Mouse (Mus musculus) midbrain, postnatal 0 days (tissue): ENCODE data around the gene Dhx8. TPM values are rescaled to one million over a fixed set of nuclear protein-coding genes. Genes with fewer than 3 reads are reported as not detected.

Experiments used
- ATAC-seq: fragments of 200-750 bp; cut with Nextera tagmentation; 2 replicates; pipeline ENCODE4 v1.8.0; 2017; ENCODE audit warnings: moderate number of reproducible peaks, mild to moderate bottlenecking, moderate TSS enrichment, moderate library complexity; ENCODE audit not compliant: low FRiP score
- DNase-seq: peaks from one replicate; pipeline ENCODE4 v3.0.0-alpha.2; 2015; ENCODE audit warnings: low spot score
- H3K27ac ChIP-seq: fragments of 300-500 bp; sonication (generic); 2 replicates; pipeline ENCODE4 v1.5.1; 2014; ENCODE audit warnings: low read depth, mild to moderate bottlenecking, low read length, mixed read lengths
- H3K27me3 ChIP-seq: fragments of 300-500 bp; sonication (generic); 2 replicates; pipeline ENCODE4 v1.6.1; 2014; ENCODE audit warnings: low read length, control low read depth, mixed read lengths; ENCODE audit not compliant: insufficient read depth
- H3K36me3 ChIP-seq: fragments of 300-500 bp; sonication (generic); 2 replicates; pipeline ENCODE4 v1.6.1; 2014; ENCODE audit warnings: low read length, control low read depth, mixed read lengths; ENCODE audit not compliant: insufficient read depth
- H3K4me1 ChIP-seq: fragments of 300-500 bp; sonication (generic); 2 replicates; pipeline ENCODE4 v1.6.1; 2014; ENCODE audit warnings: mild to moderate bottlenecking, control low read depth, antibody characterized with exemption, low read length, mixed read lengths; ENCODE audit not compliant: insufficient read depth
- H3K4me2 ChIP-seq: fragments of 300-500 bp; sonication (generic); 2 replicates; pipeline ENCODE4 v1.6.1; 2014; ENCODE audit warnings: low read depth, mild to moderate bottlenecking, low read length, mixed read lengths; ENCODE audit not compliant: poor library complexity, severe bottlenecking
- H3K4me3 ChIP-seq: fragments of 300-500 bp; sonication (generic); 2 replicates; pipeline ENCODE4 v1.5.1; 2014; ENCODE audit warnings: low read depth, mild to moderate bottlenecking, low read length, moderate library complexity
- H3K9ac ChIP-seq: fragments of 300-500 bp; sonication (generic); replicated peaks from 2 replicates; pipeline ENCODE4 v1.6.1; 2014; ENCODE audit warnings: mild to moderate bottlenecking, low read length, moderate library complexity, mixed read lengths; ENCODE audit not compliant: poor library complexity, severe bottlenecking
- H3K9me3 ChIP-seq: fragments of 300-500 bp; sonication (generic); 2 replicates; pipeline ENCODE4 v1.6.1; 2016; ENCODE audit warnings: low read length, control low read depth
- CTCF ChIP-seq: IDR thresholded peaks from 2 replicates; pipeline ENCODE4 v1.5.1; 2016; ENCODE audit warnings: antibody characterized with exemption, mild to moderate bottlenecking
- WGBS: fragments of 180-500 bp; shearing (Covaris S2); extraction: QIAGEN DNeasy Blood & Tissue Kit; methylation state at CpG from one replicate; pipeline ENCODE4 v1.1.7; 2014; 5-methylcytosine and 5-hydroxymethylcytosine counted together
- polyA plus RNA-seq: library from polyadenylated mRNA; unstranded; fragments of >200 nt; fragmentation: Nextera tagmentation; extraction: Ambion mirVana; gene quantifications from 2 replicates; pipeline ENCODE4 v1.2.1, GENCODE M21; 2015
- total RNA-seq: library from RNA; depleted of rRNA; stranded (reverse); fragments of >200 nt; gene quantifications from 2 replicates; pipeline ENCODE4 v1.2.3, GENCODE M21; 2014

Gene Dhx8
- total and polyA plus RNA-seq, 2 experiments from 2014 or later: 25.7 to 30.6 TPM

DNA sequence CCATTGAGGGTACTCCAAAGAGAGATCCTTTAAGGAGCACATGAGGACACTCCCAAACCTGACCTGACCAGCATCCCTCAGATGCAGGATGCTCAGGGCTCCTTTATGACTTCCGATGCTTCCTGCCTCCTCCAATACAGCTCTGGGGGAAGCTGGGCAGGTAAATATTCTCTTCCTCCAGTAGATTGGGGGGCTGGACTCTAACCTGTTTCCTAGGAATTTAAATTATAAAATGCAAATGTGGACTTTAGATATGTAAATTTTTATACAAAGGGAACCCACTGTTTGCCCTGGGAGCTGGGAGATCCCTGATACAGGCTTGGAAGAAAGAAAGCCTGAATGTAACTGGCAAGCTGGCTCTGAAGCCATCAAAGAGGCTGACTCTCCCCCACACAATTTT, 54.7 kb downstream of the Dhx8 start:
- H3K9ac ChIP-seq: no peak overlapping the region
- H3K27ac ChIP-seq: no peak overlapping the region
- no peak overlapping the region for H3K4me3 ChIP-seq
- no peaks in the 10 kb centered on the region for H3K36me3 ChIP-seq
- ATAC-seq (no peak), DNase-seq (no peak)
- H3K4me2 ChIP-seq: no peak overlapping the region
- H3K4me1 ChIP-seq: 0 out of 2 replicates have a peak, but pooled peaks cover 7% of the 10 kb centered on the region
- peaks cover 35% of the 10 kb centered on the region for H3K27me3 ChIP-seq
- no peaks in the 10 kb centered on the region for H3K9me3 ChIP-seq
- no peak for TF ChIP-seq CTCF
- 67% methylated on average over 1 of the region's 1 CpGs for WGBS

- TF ChIP-seq CTCF: no peak
- H3K36me3 ChIP-seq: no peaks in the 10 kb centered on the region
- H3K4me3 ChIP-seq: no peak overlapping the region
- 0 out of 2 replicates have a peak overlapping the region, but pooled peaks have one; percentile 2 for H3K4me2 ChIP-seq
- no peak overlapping the region for H3K9ac ChIP-seq
- no peak overlapping the region for H3K27ac ChIP-seq
- peaks cover 10% of the 10 kb centered on the region for H3K27me3 ChIP-seq
- WGBS: 31% methylated on average over 19 of the region's 19 CpGs
- peak; percentile 82 for DNase-seq
- 0 out of 2 replicates have a peak, but pooled peaks cover under 1% of the 10 kb centered on the region for H3K4me1 ChIP-seq
- no peak for ATAC-seq
- H3K9me3 ChIP-seq: no peaks in the 10 kb centered on the region
Measured at GRCm38 (mm10) chr11:101790811-101791526, 58.2 kb downstream of the Dhx8 start.

- Histone ChIP-seq H3K27me3 (no peaks in the 10 kb centered on the region), H3K4me2 (no peak overlapping the region), H3K9ac (no peak overlapping the region), H3K4me3 (no peak overlapping the region), H3K4me1 (no peaks in the 10 kb centered on the region), H3K36me3 (no peaks in the 10 kb centered on the region), H3K9me3 (no peaks in the 10 kb centered on the region), H3K27ac (no peak overlapping the region)
- no peak for TF ChIP-seq CTCF
- WGBS: 78% methylated on average over 2 of the region's 2 CpGs
- DNase-seq (no peak), ATAC-seq (no peak)
Measured at GRCm38 (mm10) chr11:101797355-101797754, 64.6 kb downstream of the Dhx8 start.

- Histone ChIP-seq H3K9ac (no peak overlapping the region), H3K27ac (no peak overlapping the region), H3K4me3 (no peak overlapping the region), H3K9me3 (no peaks in the 10 kb centered on the region), H3K4me1 (no peaks in the 10 kb centered on the region), H3K27me3 (no peaks in the 10 kb centered on the region), H3K36me3 (no peaks in the 10 kb centered on the region), H3K4me2 (no peak overlapping the region)
- DNase-seq (no peak), ATAC-seq (no peak)
- 47% methylated on average over 8 of the region's 8 CpGs for WGBS
- no peak for TF ChIP-seq CTCF
Measured at GRCm38 (mm10) chr11:101798083-101798482, 65.4 kb downstream of the Dhx8 start.

- H3K4me2 ChIP-seq: no peak overlapping the region
- WGBS: 7% methylated on average over 5 of the region's 5 CpGs
- no peak overlapping the region for H3K4me3 ChIP-seq
- no peaks in the 10 kb centered on the region for H3K9me3 ChIP-seq
- no peak overlapping the region for H3K9ac ChIP-seq
- H3K27me3 ChIP-seq: no peaks in the 10 kb centered on the region
- H3K27ac ChIP-seq: no peak overlapping the region
- DNase-seq (no peak), ATAC-seq (no peak)
- TF ChIP-seq CTCF: no peak
- H3K36me3 ChIP-seq: no peaks in the 10 kb centered on the region
- no peaks in the 10 kb centered on the region for H3K4me1 ChIP-seq
Measured at GRCm38 (mm10) chr11:101801386-101801785, 68.7 kb downstream of the Dhx8 start.

DNA sequence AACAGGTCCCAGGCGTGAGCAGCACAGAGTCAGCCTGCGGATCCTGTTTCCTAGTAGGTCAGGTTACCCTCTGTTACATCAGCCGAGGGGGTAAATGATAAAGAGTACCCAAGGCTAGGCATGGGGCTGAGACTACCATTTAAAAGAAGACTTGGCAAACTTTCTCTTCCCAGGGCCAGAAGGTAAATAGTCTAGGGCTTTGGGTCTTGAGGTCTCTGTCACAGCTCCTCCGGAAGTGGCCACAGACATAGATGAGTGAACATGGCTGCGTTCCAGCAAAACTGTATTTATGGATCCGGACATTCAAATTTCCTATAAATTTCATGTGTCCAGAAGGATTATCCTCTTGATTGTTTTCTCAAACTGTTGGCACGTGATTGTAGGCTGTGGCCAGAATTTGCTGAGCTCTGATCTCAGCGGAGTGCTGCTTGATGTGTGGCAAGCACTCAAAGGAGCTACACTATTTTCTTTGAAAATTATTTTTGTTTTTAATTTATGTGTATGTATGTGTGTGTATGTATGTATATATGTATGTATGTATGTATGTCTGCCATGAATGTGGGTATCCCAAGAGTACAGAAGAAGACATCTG, 72.5 kb downstream of the Dhx8 start:
- WGBS: 86% methylated on average over 8 of the region's 8 CpGs
- Histone ChIP-seq H3K4me1 (no peaks in the 10 kb centered on the region), H3K4me2 (no peak overlapping the region), H3K27ac (no peak overlapping the region), H3K27me3 (0 out of 2 replicates have a peak, but pooled peaks cover 3% of the 10 kb centered on the region), H3K4me3 (no peak overlapping the region), H3K9ac (no peak overlapping the region), H3K36me3 (no peaks in the 10 kb centered on the region), H3K9me3 (no peaks in the 10 kb centered on the region)
- ATAC-seq (no peak), DNase-seq (no peak)
- TF ChIP-seq CTCF: no peak
